Mouse (Mus musculus): ENCODE measurements at regions not wholly inside any gene's neighbourhood (a gene's known extent, or its start where the extent isn't known, plus 50 kb on each side); places are given as distances from the start of the nearest gene placed in this dataset.
"Not testable (repeated sequence)": the region's sequence is repeated elsewhere in the genome, so short reads cannot be mapped to it uniquely, and the experiment has no call there.

- not testable (repeated sequence) for H3K27ac ChIP-seq (ENCODE audit: low read length); ATAC-seq (ENCODE audit: insufficient read depth, low FRiP score); H3K4me2 ChIP-seq (ENCODE audit: low read depth, low read length); H3K9ac ChIP-seq (ENCODE audit: low read length); H3K4me1 ChIP-seq (ENCODE audit: control insufficient read depth, insufficient read depth, low read length); H3K4me3 ChIP-seq (replicated peaks; ENCODE audit: low read length); H3K27me3 ChIP-seq (ENCODE audit: control insufficient read depth, insufficient read depth, low read length); H3K9me3 ChIP-seq (replicated peaks; ENCODE audit: control insufficient read depth, low read length); H3K36me3 ChIP-seq (ENCODE audit: control insufficient read depth, insufficient read depth, low read length)
- no CpG with 5 or more reads among the region's 1 CpGs for WGBS
These were observed 729.2 kb upstream of the Olfr1507 start for GRCm38 (mm10) chr14:53224789-53225188.

- H3K27ac ChIP-seq (ENCODE audit: low read length): not testable (repeated sequence)
- no CpG with 5 or more reads among the region's 3 CpGs for WGBS
These were observed 715.0 kb upstream of the Olfr1507 start for GRCm38 (mm10) chr14:53210554-53210953.

GRCm38 (mm10) chr14:53209258-53209657 is 713.7 kb upstream of the Olfr1507 start:
- not testable (repeated sequence) for H3K36me3 ChIP-seq (ENCODE audit: control insufficient read depth, insufficient read depth, low read length); ATAC-seq (ENCODE audit: insufficient read depth, low FRiP score); H3K4me1 ChIP-seq (ENCODE audit: control insufficient read depth, insufficient read depth, low read length); H3K4me2 ChIP-seq (ENCODE audit: low read depth, low read length); H3K27me3 ChIP-seq (ENCODE audit: control insufficient read depth, insufficient read depth, low read length); H3K4me3 ChIP-seq (replicated peaks; ENCODE audit: low read length); H3K9ac ChIP-seq (ENCODE audit: low read length); H3K9me3 ChIP-seq (replicated peaks; ENCODE audit: control insufficient read depth, low read length); H3K27ac ChIP-seq (ENCODE audit: low read length)

More at GRCm38 (mm10) chr14:53210554-53210953, 715.0 kb upstream of the Olfr1507 start:
- H3K4me1 ChIP-seq (ENCODE audit: control insufficient read depth, insufficient read depth, low read length); H3K4me2 ChIP-seq (ENCODE audit: low read depth, low read length); H3K27me3 ChIP-seq (ENCODE audit: control insufficient read depth, insufficient read depth, low read length); H3K9ac ChIP-seq (ENCODE audit: low read length); ATAC-seq (ENCODE audit: insufficient read depth, low FRiP score); H3K9me3 ChIP-seq (replicated peaks; ENCODE audit: control insufficient read depth, low read length); H3K36me3 ChIP-seq (ENCODE audit: control insufficient read depth, insufficient read depth, low read length); H3K4me3 ChIP-seq (replicated peaks; ENCODE audit: low read length): not testable (repeated sequence)

GRCm38 (mm10) chr14:53190931-53191330 is 695.4 kb upstream of the Olfr1507 start:
- not testable (repeated sequence) for H3K27me3 ChIP-seq (ENCODE audit: control insufficient read depth, insufficient read depth, low read length); ATAC-seq (ENCODE audit: insufficient read depth, low FRiP score); H3K4me3 ChIP-seq (replicated peaks; ENCODE audit: low read length); H3K4me2 ChIP-seq (ENCODE audit: low read depth, low read length); H3K36me3 ChIP-seq (ENCODE audit: control insufficient read depth, insufficient read depth, low read length); H3K27ac ChIP-seq (ENCODE audit: low read length); H3K9ac ChIP-seq (ENCODE audit: low read length); H3K9me3 ChIP-seq (replicated peaks; ENCODE audit: control insufficient read depth, low read length); H3K4me1 ChIP-seq (ENCODE audit: control insufficient read depth, insufficient read depth, low read length)
- no CpG with 5 or more reads among the region's 3 CpGs for WGBS

- not testable (repeated sequence) for H3K4me2 ChIP-seq (ENCODE audit: low read depth, low read length); H3K4me3 ChIP-seq (replicated peaks; ENCODE audit: low read length); H3K4me1 ChIP-seq (ENCODE audit: control insufficient read depth, insufficient read depth, low read length); H3K9me3 ChIP-seq (replicated peaks; ENCODE audit: control insufficient read depth, low read length); H3K36me3 ChIP-seq (ENCODE audit: control insufficient read depth, insufficient read depth, low read length); H3K9ac ChIP-seq (ENCODE audit: low read length); H3K27me3 ChIP-seq (ENCODE audit: control insufficient read depth, insufficient read depth, low read length); H3K27ac ChIP-seq (ENCODE audit: low read length); ATAC-seq (ENCODE audit: insufficient read depth, low FRiP score)
These were observed 678.5 kb upstream of the Olfr1507 start for GRCm38 (mm10) chr14:53174099-53174498.

- WGBS: no CpG with 5 or more reads among the region's 2 CpGs
- H3K4me3 ChIP-seq (replicated peaks; ENCODE audit: low read length); H3K4me2 ChIP-seq (ENCODE audit: low read depth, low read length): not testable (repeated sequence)
These were observed 670.8 kb upstream of the Olfr1507 start for GRCm38 (mm10) chr14:53166327-53166726.

GRCm38 (mm10) chr14:53159012-53159411 is 663.5 kb upstream of the Olfr1507 start:
- not testable (repeated sequence) for H3K4me3 ChIP-seq (replicated peaks; ENCODE audit: low read length); H3K9ac ChIP-seq (ENCODE audit: low read length); H3K27me3 ChIP-seq (ENCODE audit: control insufficient read depth, insufficient read depth, low read length); H3K27ac ChIP-seq (ENCODE audit: low read length); ATAC-seq (ENCODE audit: insufficient read depth, low FRiP score); H3K4me1 ChIP-seq (ENCODE audit: control insufficient read depth, insufficient read depth, low read length); H3K4me2 ChIP-seq (ENCODE audit: low read depth, low read length); H3K9me3 ChIP-seq (replicated peaks; ENCODE audit: control insufficient read depth, low read length); H3K36me3 ChIP-seq (ENCODE audit: control insufficient read depth, insufficient read depth, low read length)
- WGBS: no CpG with 5 or more reads among the region's 2 CpGs

More at GRCm38 (mm10) chr14:53166327-53166726, 670.8 kb upstream of the Olfr1507 start:
- H3K27ac ChIP-seq (ENCODE audit: low read length); ATAC-seq (ENCODE audit: insufficient read depth, low FRiP score); H3K36me3 ChIP-seq (ENCODE audit: control insufficient read depth, insufficient read depth, low read length); H3K9me3 ChIP-seq (replicated peaks; ENCODE audit: control insufficient read depth, low read length); H3K4me1 ChIP-seq (ENCODE audit: control insufficient read depth, insufficient read depth, low read length); H3K27me3 ChIP-seq (ENCODE audit: control insufficient read depth, insufficient read depth, low read length); H3K9ac ChIP-seq (ENCODE audit: low read length): not testable (repeated sequence)

GRCm38 (mm10) chr14:53134783-53135182 is 639.2 kb upstream of the Olfr1507 start:
- not testable (repeated sequence) for H3K4me2 ChIP-seq (ENCODE audit: low read depth, low read length); H3K27me3 ChIP-seq (ENCODE audit: control insufficient read depth, insufficient read depth, low read length); H3K9ac ChIP-seq (ENCODE audit: low read length); H3K4me1 ChIP-seq (ENCODE audit: control insufficient read depth, insufficient read depth, low read length); H3K36me3 ChIP-seq (ENCODE audit: control insufficient read depth, insufficient read depth, low read length); ATAC-seq (ENCODE audit: insufficient read depth, low FRiP score); H3K27ac ChIP-seq (ENCODE audit: low read length); H3K9me3 ChIP-seq (replicated peaks; ENCODE audit: control insufficient read depth, low read length); H3K4me3 ChIP-seq (replicated peaks; ENCODE audit: low read length)

GRCm38 (mm10) chr14:53132390-53132789 is 636.8 kb upstream of the Olfr1507 start:
- not testable (repeated sequence) for H3K27me3 ChIP-seq (ENCODE audit: control insufficient read depth, insufficient read depth, low read length); H3K4me2 ChIP-seq (ENCODE audit: low read depth, low read length); H3K9me3 ChIP-seq (replicated peaks; ENCODE audit: control insufficient read depth, low read length); H3K27ac ChIP-seq (ENCODE audit: low read length); H3K4me1 ChIP-seq (ENCODE audit: control insufficient read depth, insufficient read depth, low read length); ATAC-seq (ENCODE audit: insufficient read depth, low FRiP score); H3K9ac ChIP-seq (ENCODE audit: low read length); H3K36me3 ChIP-seq (ENCODE audit: control insufficient read depth, insufficient read depth, low read length); H3K4me3 ChIP-seq (replicated peaks; ENCODE audit: low read length)
- 24% methylated on average over 6 of the region's 6 CpGs for WGBS

GRCm38 (mm10) chr14:53121704-53122103 is 626.2 kb upstream of the Olfr1507 start:
- H3K4me1 ChIP-seq (ENCODE audit: control insufficient read depth, insufficient read depth, low read length); H3K4me2 ChIP-seq (ENCODE audit: low read depth, low read length); H3K27ac ChIP-seq (ENCODE audit: low read length); H3K9ac ChIP-seq (ENCODE audit: low read length); H3K4me3 ChIP-seq (replicated peaks; ENCODE audit: low read length); H3K9me3 ChIP-seq (replicated peaks; ENCODE audit: control insufficient read depth, low read length); H3K36me3 ChIP-seq (ENCODE audit: control insufficient read depth, insufficient read depth, low read length); H3K27me3 ChIP-seq (ENCODE audit: control insufficient read depth, insufficient read depth, low read length); ATAC-seq (ENCODE audit: insufficient read depth, low FRiP score): not testable (repeated sequence)
- WGBS: 11% methylated on average over 2 of the region's 3 CpGs

Measured in stomach, embryonic 16.5 days (tissue).